Mouse (Mus musculus) olfactory bulb, adult 2 months (tissue): ENCODE measurements around the gene Zfp609. TPM values are rescaled to one million over a fixed set of nuclear protein-coding genes. Genes with fewer than 3 reads are reported as not detected.
"Not testable (repeated sequence)": the region's sequence is repeated elsewhere in the genome, so short reads cannot be mapped to it uniquely, and the experiment has no call there.

ENCODE experiments used
- H3K27ac ChIP-seq: fragments of 200-500 bp; 2 replicates; pipeline ENCODE4 v1.5.1; 2012; ENCODE audit warnings: low read depth, low read length; ENCODE audit not compliant: insufficient read depth
- H3K4me1 ChIP-seq: fragments of 200-500 bp; 2 replicates; pipeline ENCODE4 v1.6.1; 2012; ENCODE audit warnings: low read length; ENCODE audit not compliant: control insufficient read depth, insufficient read depth
- H3K4me3 ChIP-seq: fragments of 200-500 bp; 2 replicates; pipeline ENCODE4 v1.5.1; 2012; ENCODE audit warnings: mild to moderate bottlenecking, low read depth, low read length, moderate library complexity; ENCODE audit not compliant: insufficient read depth
- CTCF ChIP-seq: fragments of 200-500 bp; IDR thresholded peaks from 2 replicates; pipeline ENCODE4 v1.5.1; 2012; ENCODE audit warnings: low read depth, mild to moderate bottlenecking, low read length, moderate library complexity; ENCODE audit not compliant: insufficient read depth
- POLR2A ChIP-seq: fragments of 200-500 bp; IDR thresholded peaks from 2 replicates; pipeline ENCODE4 v1.6.1; 2012; ENCODE audit warnings: mild to moderate bottlenecking, low read depth, low read length, moderate library complexity; ENCODE audit not compliant: insufficient read depth
- WGBS: fragments of 180-500 bp; shearing (Covaris S2); methylation state at CpG from one replicate; pipeline ENCODE4 v1.1.7; 2018; 5-methylcytosine and 5-hydroxymethylcytosine counted together
- polyA plus RNA-seq: library from polyadenylated mRNA; stranded (reverse); fragments of >200 nt; gene quantifications from 2 replicates; pipeline ENCODE4 v1.2.4, GENCODE M21; 2012; ENCODE audit warnings: low replicate concordance; ENCODE audit not compliant: missing spikeins, insufficient read depth, insufficient read length

Gene Zfp609
- polyA plus RNA-seq, 1 experiment = not detected

- Histone ChIP-seq H3K27ac (no peak overlapping the region), H3K4me1 (peaks cover 12% of the 10 kb centered on the region), H3K4me3 (no peak overlapping the region)
- WGBS = 80% methylated on average over 4 of the region's 4 CpGs
- TF ChIP-seq POLR2A = no peak
- no peak for TF ChIP-seq CTCF
Observed at GRCm38 (mm10) chr9:65785772-65786368, 41.5 kb downstream of the Zfp609 start.

- H3K4me1 ChIP-seq, H3K4me3 ChIP-seq, H3K27ac ChIP-seq: not testable (repeated sequence)
- 90% methylated on average over 3 of the region's 3 CpGs for WGBS
Observed at GRCm38 (mm10) chr9:65779619-65780018, 47.7 kb downstream of the Zfp609 start.

- peaks cover 5% of the 10 kb centered on the region for H3K4me1 ChIP-seq
- WGBS = 29% methylated on average over 1 of the region's 1 CpGs
Observed at GRCm38 (mm10) chr9:65776874-65777432, 50.4 kb downstream of the Zfp609 start.

GRCm38 (mm10) chr9:65776137-65776872 lies 51.1 kb downstream of the Zfp609 start:
- no peak overlapping the region for H3K4me3 ChIP-seq
- WGBS = 32% methylated on average over 8 of the region's 8 CpGs
- no peak for TF ChIP-seq POLR2A
- TF ChIP-seq CTCF = no peak

More at GRCm38 (mm10) chr9:65776874-65777432, 50.4 kb downstream of the Zfp609 start:
- Histone ChIP-seq H3K4me3 (no peak overlapping the region), H3K27ac (no peak overlapping the region)
- TF ChIP-seq POLR2A (no peak), CTCF (no peak)

GRCm38 (mm10) chr9:65773783-65774182 lies 53.6 kb downstream of the Zfp609 start:
- H3K4me1 ChIP-seq = peaks cover 10% of the 10 kb centered on the region
- TF ChIP-seq CTCF (no peak), POLR2A (no peak)

More at GRCm38 (mm10) chr9:65776137-65776872, 51.1 kb downstream of the Zfp609 start:
- peaks cover 8% of the 10 kb centered on the region for H3K4me1 ChIP-seq
- H3K27ac ChIP-seq = no peak overlapping the region

GRCm38 (mm10) chr9:65771011-65771664 lies 56.2 kb downstream of the Zfp609 start:
- Histone ChIP-seq H3K4me1 (peaks cover 5% of the 10 kb centered on the region), H3K27ac (peak overlapping the region; percentile 9), H3K4me3 (no peak overlapping the region)
- TF ChIP-seq POLR2A (no peak), CTCF (no peak)
- 41% methylated on average over 11 of the region's 11 CpGs for WGBS

More at GRCm38 (mm10) chr9:65773783-65774182, 53.6 kb downstream of the Zfp609 start:
- Histone ChIP-seq H3K4me3 (no peak overlapping the region), H3K27ac (no peak overlapping the region)
- WGBS = 97% methylated on average over 7 of the region's 7 CpGs

- H3K27ac ChIP-seq = no peak overlapping the region
- TF ChIP-seq POLR2A (no peak), CTCF (no peak)
- H3K4me1 ChIP-seq = no peaks in the 10 kb centered on the region
- WGBS = 62% methylated on average over 4 of the region's 4 CpGs
- H3K4me3 ChIP-seq = no peak overlapping the region
Observed at GRCm38 (mm10) chr9:65762728-65763127, 64.6 kb downstream of the Zfp609 start.

GRCm38 (mm10) chr9:65759992-65760391 lies 67.4 kb downstream of the Zfp609 start:
- 52% methylated on average over 8 of the region's 8 CpGs for WGBS

GRCm38 (mm10) chr9:65759256-65759655 lies 68.1 kb downstream of the Zfp609 start:
- 84% methylated on average over 5 of the region's 5 CpGs for WGBS
- no peak overlapping the region for H3K27ac ChIP-seq

More at GRCm38 (mm10) chr9:65759992-65760391, 67.4 kb downstream of the Zfp609 start:
- H3K4me1 ChIP-seq = peaks cover 6% of the 10 kb centered on the region
- no peak overlapping the region for H3K4me3 ChIP-seq
- no peak overlapping the region for H3K27ac ChIP-seq
- TF ChIP-seq CTCF = no peak
- no peak for TF ChIP-seq POLR2A

More at GRCm38 (mm10) chr9:65759256-65759655, 68.1 kb downstream of the Zfp609 start:
- Histone ChIP-seq H3K4me1 (peaks cover 6% of the 10 kb centered on the region), H3K4me3 (no peak overlapping the region)
- TF ChIP-seq CTCF (no peak), POLR2A (no peak)
